Mouse (Mus musculus) MEL (cell line): ENCODE data around the gene Slc25a38. TPM values are rescaled to one million over a fixed set of nuclear protein-coding genes. Genes with fewer than 3 reads are reported as not detected.

Experiments used
- DNase-seq: peaks from one replicate; pipeline ENCODE4 v3.0.0; 2011; ENCODE audit warnings: low read depth, low spot score
- H3K27ac ChIP-seq: 2 replicates; pipeline ENCODE4 v1.5.1; 2012; ENCODE audit warnings: low read depth, mild to moderate bottlenecking, control low read depth, low read length, moderate library complexity; ENCODE audit not compliant: control insufficient read depth
- H3K27me3 ChIP-seq, 2 experiments: fragments of 150-350 bp in 1 of 2; sonication (generic) in 1 of 2; 2 replicates each; pipeline ENCODE4 v1.6.1; 2012; ENCODE audit warnings: low read length in 2 of 2, mild to moderate bottlenecking in 2 of 2, improper control_type of control experiment in 1 of 2, moderate library complexity in 1 of 2; ENCODE audit not compliant: insufficient read depth in 2 of 2, control insufficient read depth in 1 of 2
- H3K36me3 ChIP-seq, 2 experiments: 2 replicates each; pipeline ENCODE4 v1.6.1; 2012 to 2014; ENCODE audit warnings: low read length in 2 of 2, improper control_type of control experiment in 1 of 2, inconsistent platforms in 1 of 2, mild to moderate bottlenecking in 1 of 2; ENCODE audit not compliant: insufficient read depth in 2 of 2, control insufficient read depth in 1 of 2
- H3K4me1 ChIP-seq, 2 experiments: fragments of 150-350 bp in 1 of 2; sonication (generic) in 1 of 2; 2 replicates each; pipeline ENCODE4 v1.6.1; 2012; ENCODE audit warnings: low read length in 2 of 2, improper control_type of control experiment in 1 of 2, mild to moderate bottlenecking in 1 of 2; ENCODE audit not compliant: insufficient read depth in 2 of 2, control insufficient read depth in 1 of 2
- H3K4me3 ChIP-seq, 2 experiments: fragments of 150-350 bp in 1 of 2; sonication (generic) in 1 of 2; 2 replicates each; pipeline ENCODE4 v1.5.1; 2012; ENCODE audit warnings: low read depth in 2 of 2, low read length in 2 of 2, mild to moderate bottlenecking in 2 of 2, moderate library complexity in 2 of 2, control low read depth in 1 of 2, improper control_type of control experiment in 1 of 2; ENCODE audit not compliant: control insufficient read depth in 1 of 2, insufficient read depth in 1 of 2
- H3K79me2 ChIP-seq: 2 replicates; pipeline ENCODE4 v1.6.1; 2012; ENCODE audit warnings: mild to moderate bottlenecking, low read length, moderate library complexity; ENCODE audit not compliant: control insufficient read depth, poor library complexity, insufficient read depth
- H3K9ac ChIP-seq: 2 replicates; pipeline ENCODE4 v1.6.1; 2012; ENCODE audit warnings: low read depth, mild to moderate bottlenecking, control low read depth, low read length, moderate library complexity; ENCODE audit not compliant: control insufficient read depth, poor library complexity, severe bottlenecking
- H3K9me3 ChIP-seq: fragments of 150-350 bp; sonication (generic); replicated peaks from 2 replicates; pipeline ENCODE4 v1.6.1; 2012; ENCODE audit warnings: mild to moderate bottlenecking, low read length, improper control_type of control experiment, moderate library complexity; ENCODE audit not compliant: insufficient read depth
- CHD2 ChIP-seq: IDR thresholded peaks from 2 replicates; pipeline ENCODE4 v1.6.1; 2011; ENCODE audit warnings: low read length, improper control_type of control experiment
- GATA1 ChIP-seq: IDR thresholded peaks from 2 replicates; pipeline ENCODE4 v1.6.1; 2011; ENCODE audit warnings: low read depth, low read length, improper control_type of control experiment
- KAT2A ChIP-seq: conservative IDR thresholded peaks from 2 replicates; pipeline ENCODE4 v1.6.1; 2012; ENCODE audit warnings: low read depth, low read length, improper control_type of control experiment, inconsistent platforms
- MEF2A ChIP-seq: IDR thresholded peaks from 2 replicates; pipeline ENCODE4 v1.6.1; 2014; ENCODE audit warnings: low read depth, mild to moderate bottlenecking, inconsistent platforms, low read length, improper control_type of control experiment; ENCODE audit not compliant: poor library complexity, insufficient replicate concordance, severe bottlenecking; ENCODE audit errors: extremely low read depth
- MYC ChIP-seq: IDR thresholded peaks from 2 replicates; pipeline ENCODE4 v1.6.1; 2011; ENCODE audit warnings: low read depth, mild to moderate bottlenecking, low read length, improper control_type of control experiment, moderate library complexity
- NELFE ChIP-seq: IDR thresholded peaks from 2 replicates; pipeline ENCODE4 v1.6.1; 2011; ENCODE audit warnings: low read depth, low read length, improper control_type of control experiment
- NRF1 ChIP-seq: IDR thresholded peaks from 2 replicates; pipeline ENCODE4 v1.6.1; 2014; ENCODE audit warnings: low read depth, mild to moderate bottlenecking, inconsistent platforms, low read length, improper control_type of control experiment, moderate library complexity; ENCODE audit not compliant: poor library complexity, insufficient read depth, severe bottlenecking
- POLR2A ChIP-seq, 2 experiments: IDR thresholded peaks; 2 replicates each; pipeline ENCODE4 v1.6.1; 2011 to 2012; ENCODE audit warnings: low read length in 2 of 2, mild to moderate bottlenecking in 2 of 2, control low read depth in 1 of 2, improper control_type of control experiment in 1 of 2, low read depth in 1 of 2, moderate library complexity in 1 of 2; ENCODE audit not compliant: control insufficient read depth in 1 of 2, insufficient read depth in 1 of 2, poor library complexity in 1 of 2
- POLR2AphosphoS2 ChIP-seq: IDR thresholded peaks from 2 replicates; pipeline ENCODE4 v1.6.1; 2011; ENCODE audit warnings: low read length, improper control_type of control experiment
- POLR2AphosphoS5 ChIP-seq: IDR thresholded peaks from 2 replicates; pipeline ENCODE4 v1.6.1; 2012; ENCODE audit warnings: low read depth, borderline replicate concordance, mild to moderate bottlenecking, inconsistent platforms, low read length, moderate library complexity, mixed read lengths
- RAD21 ChIP-seq: IDR thresholded peaks from 2 replicates; pipeline ENCODE4 v1.6.1; 2011; ENCODE audit warnings: mild to moderate bottlenecking, low read depth, low read length, improper control_type of control experiment
- SIN3A ChIP-seq: IDR thresholded peaks from 2 replicates; pipeline ENCODE4 v1.6.1; 2012; ENCODE audit warnings: low read length, improper control_type of control experiment, inconsistent platforms
- TBP ChIP-seq: IDR thresholded peaks from 2 replicates; pipeline ENCODE4 v1.8.0; 2011; ENCODE audit warnings: low read depth, low read length, improper control_type of control experiment
- TCF12 ChIP-seq: IDR thresholded peaks from 2 replicates; pipeline ENCODE4 v1.6.1; 2014; ENCODE audit warnings: low read depth, mild to moderate bottlenecking, inconsistent platforms, low read length, improper control_type of control experiment, moderate library complexity
- UBTF ChIP-seq: IDR thresholded peaks from 2 replicates; pipeline ENCODE4 v1.6.1; 2012; ENCODE audit warnings: low read depth, mild to moderate bottlenecking, inconsistent platforms, low read length, improper control_type of control experiment, moderate library complexity, borderline replicate concordance; ENCODE audit not compliant: insufficient read depth
- USF1 ChIP-seq: IDR thresholded peaks from 2 replicates; pipeline ENCODE4 v1.6.1; 2014; ENCODE audit warnings: low read depth, mild to moderate bottlenecking, inconsistent platforms, low read length, improper control_type of control experiment, moderate library complexity
- ZMIZ1 ChIP-seq: IDR thresholded peaks from 2 replicates; pipeline ENCODE4 v1.6.1; 2012; ENCODE audit warnings: low read depth, mild to moderate bottlenecking, inconsistent platforms, low read length, improper control_type of control experiment, moderate library complexity
- ZNF384 ChIP-seq: IDR thresholded peaks from 2 replicates; pipeline ENCODE4 v1.6.1; 2012; ENCODE audit warnings: low read depth, mild to moderate bottlenecking, inconsistent platforms, low read length, improper control_type of control experiment
- polyA plus RNA-seq, 2 experiments: library from polyadenylated mRNA; stranded (reverse) in 1 of 2; unstranded in 1 of 2; fragments of >175 nt in 1 of 2; fragments of >200 nt in 1 of 2; gene quantifications; 2 replicates each; pipeline versions ENCODE4 v1.2.1 to v1.2.4; 2012; ENCODE audit warnings: low replicate concordance in 2 of 2, low read depth in 1 of 2; ENCODE audit not compliant: insufficient read length in 2 of 2, insufficient read depth in 1 of 2, missing spikeins in 1 of 2
- total RNA-seq: library from RNA; depleted of rRNA; stranded (reverse); fragments of 300-350 nt; gene quantifications from 2 replicates; pipeline ENCODE4 v1.2.3, GENCODE M21; 2012

Gene Slc25a38
- total and polyA plus RNA-seq, 3 experiments = 81.3 to 87.6 TPM; not detected in 1

GRCm38 (mm10) chr9:120131784-120132288, 21.7 kb downstream of the Slc25a38 start:
- Histone ChIP-seq H3K4me3 (no peak overlapping the region), H3K9me3 (no peaks in the 10 kb centered on the region), H3K36me3 (peaks cover 8 to 15% of the 10 kb centered on the region in 2 experiments), H3K27me3 (no peaks in the 10 kb centered on the region), H3K9ac (no peak overlapping the region), H3K4me1 (peaks cover 0 to 5% of the 10 kb centered on the region in 2 experiments; a peak in 1 of 4 replicates), H3K79me2 (peaks cover 31% of the 10 kb centered on the region), H3K27ac (no peak overlapping the region)
- TF ChIP-seq RAD21 (no peak), USF1 (no peak), MYC (no peak), NELFE (no peak), POLR2A (IDR thresholded peaks at IDR 0.05; ENCODE audit: control insufficient read depth in 1 of 2, insufficient read depth in 1 of 2, low read depth in 1 of 2, low read length in 2 of 2, poor library complexity in 1 of 2) (peak in 1 of 2 experiments; percentile 64; a peak in 1 of 4 replicates), UBTF (no peak), GATA1 (no peak), CHD2 (no peak), ZNF384 (no peak), TCF12 (no peak), KAT2A (no peak), POLR2AphosphoS2 (peak; percentile 63), ZMIZ1 (peak; percentile 20; the same call in 1 of the 2 replicates), TBP (no peak), NRF1 (no peak), MEF2A (no peak), POLR2AphosphoS5 (no peak)
- DNase-seq = peak; percentile 41

- Histone ChIP-seq H3K9me3 (no peaks in the 10 kb centered on the region), H3K27me3 (no peaks in the 10 kb centered on the region), H3K27ac (no peak overlapping the region), H3K4me1 (0 out of 4 replicates have a peak, but pooled peaks cover 0 to 3% of the 10 kb centered on the region in 2 experiments), H3K9ac (no peak overlapping the region), H3K36me3 (peaks cover 7 to 14% of the 10 kb centered on the region in 2 experiments), H3K79me2 (peaks cover 23% of the 10 kb centered on the region), H3K4me3 (no peak overlapping the region)
- TF ChIP-seq MEF2A = no peak
- peak; percentile 28; the same call in 1 of the 2 replicates for TF ChIP-seq SIN3A
- peak; percentile 63; the same call in 1 of the 2 replicates for TF ChIP-seq POLR2AphosphoS5
- DNase-seq = peak; percentile 65
These were observed 23.0 kb downstream of the Slc25a38 start for GRCm38 (mm10) chr9:120132980-120133754.
